Mouse (Mus musculus): ENCODE measurements at regions not wholly inside any gene's neighbourhood (a gene's known extent, or its start where the extent isn't known, plus 50 kb on each side); places are given as distances from the start of the nearest gene placed in this dataset.

GRCm38 (mm10) chr5:29036636-29037035 is 159.2 kb upstream of the Rnf32 start:
- Histone ChIP-seq H3K27ac (ENCODE audit: insufficient read depth, low read length) (no peak overlapping the region), H3K4me3 (ENCODE audit: insufficient read depth, low read length) (no peak overlapping the region), H3K4me1 (ENCODE audit: control insufficient read depth, insufficient read depth, low read length) (no peaks in the 10 kb centered on the region)
- TF ChIP-seq CTCF (IDR thresholded peaks at IDR 0.05; ENCODE audit: extremely low read depth, insufficient read depth, low read length) (peak; percentile 31; the same call in 1 of the 2 replicates), POLR2A (IDR thresholded peaks at IDR 0.05; ENCODE audit: extremely low read depth, insufficient read depth, low read length) (no peak)

- H3K27ac ChIP-seq (ENCODE audit: insufficient read depth, low read length) = no peak overlapping the region
- no peak for TF ChIP-seq CTCF (IDR thresholded peaks at IDR 0.05; ENCODE audit: extremely low read depth, insufficient read depth, low read length)
- no peak for TF ChIP-seq POLR2A (IDR thresholded peaks at IDR 0.05; ENCODE audit: extremely low read depth, insufficient read depth, low read length)
- H3K4me3 ChIP-seq (ENCODE audit: insufficient read depth, low read length) = no peak overlapping the region
- no peaks in the 10 kb centered on the region for H3K4me1 ChIP-seq (ENCODE audit: control insufficient read depth, insufficient read depth, low read length)
These were observed 162.3 kb upstream of the Rnf32 start for GRCm38 (mm10) chr5:29033462-29033997.

GRCm38 (mm10) chr5:29030525-29030924 is 165.3 kb upstream of the Rnf32 start:
- Histone ChIP-seq H3K27ac (ENCODE audit: insufficient read depth, low read length) (no peak overlapping the region), H3K4me1 (ENCODE audit: control insufficient read depth, insufficient read depth, low read length) (no peaks in the 10 kb centered on the region), H3K4me3 (ENCODE audit: insufficient read depth, low read length) (no peak overlapping the region)
- TF ChIP-seq CTCF (IDR thresholded peaks at IDR 0.05; ENCODE audit: extremely low read depth, insufficient read depth, low read length) (no peak), POLR2A (IDR thresholded peaks at IDR 0.05; ENCODE audit: extremely low read depth, insufficient read depth, low read length) (no peak)

- H3K4me3 ChIP-seq (ENCODE audit: insufficient read depth, low read length) = no peak overlapping the region
- H3K4me1 ChIP-seq (ENCODE audit: control insufficient read depth, insufficient read depth, low read length) = no peaks in the 10 kb centered on the region
- TF ChIP-seq POLR2A (IDR thresholded peaks at IDR 0.05; ENCODE audit: extremely low read depth, insufficient read depth, low read length) = no peak
- TF ChIP-seq CTCF (IDR thresholded peaks at IDR 0.05; ENCODE audit: extremely low read depth, insufficient read depth, low read length) = no peak
- no peak overlapping the region for H3K27ac ChIP-seq (ENCODE audit: insufficient read depth, low read length)
These were observed 165.8 kb upstream of the Rnf32 start for GRCm38 (mm10) chr5:29029957-29030356.

GRCm38 (mm10) chr5:29025045-29025444 is 170.7 kb upstream of the Rnf32 start:
- Histone ChIP-seq H3K27ac (ENCODE audit: insufficient read depth, low read length) (no peak overlapping the region), H3K4me3 (ENCODE audit: insufficient read depth, low read length) (no peak overlapping the region), H3K4me1 (ENCODE audit: control insufficient read depth, insufficient read depth, low read length) (no peaks in the 10 kb centered on the region)
- TF ChIP-seq CTCF (IDR thresholded peaks at IDR 0.05; ENCODE audit: extremely low read depth, insufficient read depth, low read length) (no peak), POLR2A (IDR thresholded peaks at IDR 0.05; ENCODE audit: extremely low read depth, insufficient read depth, low read length) (no peak)

GRCm38 (mm10) chr5:28992796-28993195 is 203.0 kb upstream of the Rnf32 start:
- H3K4me3 ChIP-seq (ENCODE audit: insufficient read depth, low read length) = no peak overlapping the region
- no peak overlapping the region for H3K27ac ChIP-seq (ENCODE audit: insufficient read depth, low read length)
- no peaks in the 10 kb centered on the region for H3K4me1 ChIP-seq (ENCODE audit: control insufficient read depth, insufficient read depth, low read length)
- no peak for TF ChIP-seq POLR2A (IDR thresholded peaks at IDR 0.05; ENCODE audit: extremely low read depth, insufficient read depth, low read length)
- no peak for TF ChIP-seq CTCF (IDR thresholded peaks at IDR 0.05; ENCODE audit: extremely low read depth, insufficient read depth, low read length)

- TF ChIP-seq CTCF (IDR thresholded peaks at IDR 0.05; ENCODE audit: extremely low read depth, insufficient read depth, low read length) (no peak), POLR2A (IDR thresholded peaks at IDR 0.05; ENCODE audit: extremely low read depth, insufficient read depth, low read length) (no peak)
These were observed 215.9 kb upstream of the Rnf32 start for GRCm38 (mm10) chr5:28979932-28980331.

GRCm38 (mm10) chr5:28970404-28970803 is 225.4 kb upstream of the Rnf32 start:
- H3K4me3 ChIP-seq (ENCODE audit: insufficient read depth, low read length) = no peak overlapping the region
- TF ChIP-seq POLR2A (IDR thresholded peaks at IDR 0.05; ENCODE audit: extremely low read depth, insufficient read depth, low read length) (no peak), CTCF (IDR thresholded peaks at IDR 0.05; ENCODE audit: extremely low read depth, insufficient read depth, low read length) (no peak)
- H3K4me1 ChIP-seq (ENCODE audit: control insufficient read depth, insufficient read depth, low read length) = no peaks in the 10 kb centered on the region
- H3K27ac ChIP-seq (ENCODE audit: insufficient read depth, low read length) = no peak overlapping the region

More at GRCm38 (mm10) chr5:28979932-28980331, 215.9 kb upstream of the Rnf32 start:
- Histone ChIP-seq H3K4me3 (ENCODE audit: insufficient read depth, low read length) (no peak overlapping the region), H3K4me1 (ENCODE audit: control insufficient read depth, insufficient read depth, low read length) (no peaks in the 10 kb centered on the region), H3K27ac (ENCODE audit: insufficient read depth, low read length) (no peak overlapping the region)

- TF ChIP-seq POLR2A (IDR thresholded peaks at IDR 0.05; ENCODE audit: extremely low read depth, insufficient read depth, low read length) (no peak), CTCF (IDR thresholded peaks at IDR 0.05; ENCODE audit: extremely low read depth, insufficient read depth, low read length) (no peak)
These were observed 240.8 kb upstream of the Rnf32 start for GRCm38 (mm10) chr5:28955036-28955435.

GRCm38 (mm10) chr5:28947465-28947864 is 248.3 kb upstream of the Rnf32 start:
- Histone ChIP-seq H3K27ac (ENCODE audit: insufficient read depth, low read length) (no peak overlapping the region), H3K4me1 (ENCODE audit: control insufficient read depth, insufficient read depth, low read length) (no peaks in the 10 kb centered on the region), H3K4me3 (ENCODE audit: insufficient read depth, low read length) (no peak overlapping the region)
- no peak for TF ChIP-seq POLR2A (IDR thresholded peaks at IDR 0.05; ENCODE audit: extremely low read depth, insufficient read depth, low read length)
- TF ChIP-seq CTCF (IDR thresholded peaks at IDR 0.05; ENCODE audit: extremely low read depth, insufficient read depth, low read length) = no peak

More at GRCm38 (mm10) chr5:28955036-28955435, 240.8 kb upstream of the Rnf32 start:
- Histone ChIP-seq H3K4me3 (ENCODE audit: insufficient read depth, low read length) (no peak overlapping the region), H3K27ac (ENCODE audit: insufficient read depth, low read length) (no peak overlapping the region), H3K4me1 (ENCODE audit: control insufficient read depth, insufficient read depth, low read length) (no peaks in the 10 kb centered on the region)
